Mouse (Mus musculus) splenic B cell, adult 2 months (primary cell): ENCODE measurements around the gene Apbb1.

ENCODE experiments used
- DNase-seq: peaks from one replicate; pipeline ENCODE4 v3.0.0-alpha.2; 2011; ENCODE audit warnings: low read depth, low spot score
- H3K27me3 ChIP-seq: 2 replicates; pipeline ENCODE4 v1.6.1; 2012; ENCODE audit warnings: mild to moderate bottlenecking, low read length, moderate library complexity, mixed read lengths; ENCODE audit not compliant: control insufficient read depth, poor library complexity, insufficient read depth, severe bottlenecking
- H3K36me3 ChIP-seq: 2 replicates; pipeline ENCODE4 v1.6.1; 2012; ENCODE audit warnings: mild to moderate bottlenecking, low read length, moderate library complexity, mixed read lengths; ENCODE audit not compliant: control insufficient read depth, poor library complexity, insufficient read depth, severe bottlenecking

The Apbb1 gene

GRCm38 (mm10) chr7:105581959-105582358, 506 bp upstream of the Apbb1 start:
- Histone ChIP-seq H3K36me3 (no peaks in the 10 kb centered on the region), H3K27me3 (no peaks in the 10 kb centered on the region)
- DNase-seq, result no peak

- DNase-seq, result no peak
- H3K27me3 ChIP-seq, result no peaks in the 10 kb centered on the region
- no peaks in the 10 kb centered on the region for H3K36me3 ChIP-seq
Measured at GRCm38 (mm10) chr7:105580627-105581089, 795 bp downstream of the Apbb1 start.

DNA sequence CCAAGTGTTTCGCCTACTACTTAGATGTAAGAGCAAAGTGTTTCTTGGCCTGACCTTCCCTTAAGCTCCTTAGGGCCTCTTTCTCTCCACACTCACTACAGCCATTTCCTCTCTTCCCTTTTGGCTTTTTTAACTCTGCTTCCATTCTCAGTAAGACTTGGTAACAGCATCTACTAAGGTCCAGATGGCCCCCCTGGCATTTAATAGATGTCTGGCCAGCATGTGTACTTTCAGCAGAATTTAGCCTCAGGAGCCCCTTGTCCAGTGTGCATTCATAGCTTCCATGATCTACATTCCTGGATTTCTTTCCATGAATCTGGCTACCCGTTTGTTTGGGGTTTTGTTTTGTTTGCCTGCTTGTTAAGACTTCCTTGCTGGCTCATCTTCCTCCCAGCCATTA, 3.0 kb downstream of the Apbb1 start:
- no peaks in the 10 kb centered on the region for H3K36me3 ChIP-seq
- no peaks in the 10 kb centered on the region for H3K27me3 ChIP-seq
- no peak for DNase-seq

- DNase-seq, result no peak
- no peaks in the 10 kb centered on the region for H3K36me3 ChIP-seq
- no peaks in the 10 kb centered on the region for H3K27me3 ChIP-seq
Measured at GRCm38 (mm10) chr7:105577377-105577871, 4.0 kb downstream of the Apbb1 start.

DNA sequence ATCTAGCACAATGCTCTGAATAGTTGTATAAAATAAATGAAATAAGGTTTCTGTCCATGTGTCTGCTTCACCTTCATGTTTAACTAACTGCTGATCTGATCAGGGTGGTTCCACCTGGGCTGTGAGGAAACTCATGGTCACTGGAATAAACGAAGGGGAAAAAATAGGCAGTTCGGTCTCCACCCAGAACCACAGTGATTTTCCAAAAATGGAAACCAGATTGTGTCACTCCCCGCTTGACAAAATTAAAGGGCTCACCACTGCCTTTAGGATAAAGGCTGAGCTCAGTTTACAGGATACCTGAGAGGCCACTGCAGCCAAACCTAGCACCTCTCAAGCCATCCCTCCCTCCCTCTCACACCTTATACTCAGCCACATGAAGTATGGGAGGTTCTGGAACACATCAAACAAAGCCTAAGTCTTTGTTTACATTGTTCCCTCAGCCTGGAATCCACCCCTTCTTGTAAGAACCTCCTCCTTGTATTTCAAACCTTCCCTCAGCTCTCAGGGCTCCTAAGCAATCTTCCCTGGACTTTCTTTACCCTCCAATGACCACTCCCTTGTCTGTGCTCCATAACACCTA, 5.2 kb downstream of the Apbb1 start:
- DNase-seq, result no peak
- H3K36me3 ChIP-seq, result no peaks in the 10 kb centered on the region
- H3K27me3 ChIP-seq, result no peaks in the 10 kb centered on the region

DNA sequence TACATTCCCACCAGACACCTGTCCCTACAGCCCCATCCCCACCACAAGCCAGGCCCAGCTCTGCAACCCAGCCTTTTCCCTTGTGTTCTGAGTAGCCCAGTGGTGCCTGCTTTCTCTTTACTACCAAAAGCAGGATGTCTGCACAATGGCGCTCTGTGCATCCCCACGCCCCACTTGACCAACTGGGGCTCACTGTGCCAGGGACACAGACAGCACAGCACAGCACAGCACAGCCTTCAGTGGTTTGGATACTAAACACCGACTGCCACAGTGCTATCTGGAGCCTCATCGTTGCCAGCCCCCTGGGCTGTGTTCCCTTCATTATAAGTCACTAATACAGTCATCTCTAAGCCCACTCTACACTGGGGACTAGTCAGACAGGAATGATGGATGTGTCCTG, 6.9 kb downstream of the Apbb1 start:
- H3K27me3 ChIP-seq, result no peaks in the 10 kb centered on the region
- no peaks in the 10 kb centered on the region for H3K36me3 ChIP-seq
- DNase-seq, result no peak

DNA sequence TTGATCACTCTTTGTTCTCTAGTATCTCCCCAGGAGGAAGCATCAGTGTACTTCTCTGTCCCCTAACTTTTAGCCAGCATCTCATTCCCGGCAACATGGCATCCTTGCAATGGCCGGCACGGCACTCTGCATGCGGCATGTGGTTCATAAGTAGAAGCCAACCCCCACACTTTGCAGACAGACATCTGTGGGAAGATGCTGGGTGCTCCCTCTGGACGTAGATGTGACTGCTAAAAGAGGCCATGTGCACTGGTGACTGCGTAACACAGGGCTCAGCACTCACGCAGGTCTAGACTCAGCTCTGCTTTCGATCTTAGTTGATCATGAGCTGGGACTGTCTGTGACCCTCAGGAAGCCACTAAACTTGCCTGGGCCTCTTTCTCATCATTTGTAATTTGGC, 8.5 kb downstream of the Apbb1 start:
- no peak for DNase-seq
- no peaks in the 10 kb centered on the region for H3K36me3 ChIP-seq

GRCm38 (mm10) chr7:105570756-105571155, 10.7 kb downstream of the Apbb1 start:
- Histone ChIP-seq H3K27me3 (no peaks in the 10 kb centered on the region), H3K36me3 (no peaks in the 10 kb centered on the region)
- DNase-seq, result no peak

More for the DNA sequence above, 8.5 kb downstream of the Apbb1 start:
- H3K27me3 ChIP-seq, result no peaks in the 10 kb centered on the region

GRCm38 (mm10) chr7:105569512-105570496, 11.6 kb downstream of the Apbb1 start:
- no peaks in the 10 kb centered on the region for H3K36me3 ChIP-seq
- no peak for DNase-seq
- no peaks in the 10 kb centered on the region for H3K27me3 ChIP-seq

DNA sequence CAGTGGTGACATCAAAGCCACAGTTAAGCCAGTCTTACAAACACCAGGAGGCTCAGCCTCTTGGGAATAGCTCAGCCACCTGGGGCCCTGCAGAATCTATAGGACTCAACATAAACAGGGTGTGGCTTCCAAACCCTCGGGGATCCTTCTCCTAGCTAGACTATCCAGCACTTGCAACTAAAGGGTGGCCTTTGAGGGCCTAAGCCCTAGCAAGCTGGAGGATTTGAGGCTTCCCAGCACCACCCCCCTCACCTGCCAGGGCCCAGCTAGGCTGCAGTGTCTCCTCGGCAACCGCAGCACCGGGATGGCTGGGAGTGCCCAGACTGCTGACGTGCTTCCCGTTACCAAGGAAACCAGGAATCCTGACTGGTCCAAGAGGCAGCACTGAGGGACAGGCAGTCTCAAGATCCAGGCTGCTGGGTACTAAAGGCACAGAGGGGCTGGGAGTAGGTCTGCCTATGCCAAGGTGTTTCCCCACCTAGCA, 12.4 kb downstream of the Apbb1 start:
- Histone ChIP-seq H3K27me3 (no peaks in the 10 kb centered on the region), H3K36me3 (no peaks in the 10 kb centered on the region)
- DNase-seq, result no peak

DNA sequence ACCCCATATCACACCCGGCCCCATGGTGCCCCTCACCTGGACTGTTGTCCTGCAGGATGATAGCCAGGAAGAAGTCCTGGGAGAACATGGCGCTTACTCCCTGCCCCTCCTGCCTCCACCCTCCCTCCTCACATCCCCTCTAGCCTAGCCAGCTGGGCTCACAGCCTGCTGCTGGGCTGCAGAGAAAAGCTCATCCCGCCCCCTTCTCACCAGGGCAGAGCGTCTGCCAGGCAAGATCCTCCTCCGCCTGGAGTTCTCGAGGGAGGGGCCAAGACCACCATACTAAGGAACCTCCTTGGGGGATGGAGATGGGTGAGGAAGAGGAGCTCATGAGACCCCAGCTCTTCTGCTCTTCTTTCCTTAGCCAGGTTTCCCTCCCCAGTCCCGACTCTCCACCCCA, 12.9 kb downstream of the Apbb1 start:
- Histone ChIP-seq H3K27me3 (no peaks in the 10 kb centered on the region), H3K36me3 (no peaks in the 10 kb centered on the region)
- no peak for DNase-seq

DNA sequence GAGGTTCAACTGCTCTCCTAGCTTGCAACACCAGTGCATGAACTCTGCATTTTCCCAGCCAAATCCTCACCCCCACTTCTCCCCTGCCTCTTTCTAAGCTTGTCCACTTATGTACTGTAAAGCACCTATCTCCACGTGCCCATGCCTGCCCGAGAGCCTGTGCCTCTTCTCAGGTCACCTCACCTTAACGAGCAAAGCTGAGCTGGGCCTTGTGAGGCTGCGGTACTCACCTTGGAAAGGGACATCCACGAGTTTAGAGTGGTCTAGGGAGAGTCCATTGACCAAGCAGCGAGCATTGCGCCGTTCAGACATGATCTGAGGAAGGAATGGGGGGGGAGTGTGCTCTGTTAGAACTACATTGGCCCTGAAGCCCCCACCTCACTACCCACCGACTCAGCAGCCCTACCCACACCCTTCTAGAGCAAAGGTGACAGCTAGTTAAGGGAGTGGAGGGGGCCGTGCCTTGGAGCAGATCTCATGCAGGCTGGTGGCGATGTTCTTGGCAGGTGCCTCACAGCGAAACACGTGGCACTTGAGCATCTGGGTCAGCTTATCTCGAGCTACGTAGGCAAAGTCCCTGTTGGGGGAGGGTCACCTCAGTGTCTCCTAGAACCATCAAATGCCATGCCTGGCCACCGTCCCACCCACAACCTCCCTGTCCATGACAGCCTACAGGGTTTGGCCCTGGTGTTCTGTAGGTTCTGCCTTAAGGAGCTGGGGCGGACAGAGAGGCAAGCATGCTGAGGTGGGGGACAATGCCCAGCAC, 16.2 kb downstream of the Apbb1 start:
- Histone ChIP-seq H3K36me3 (no peaks in the 10 kb centered on the region), H3K27me3 (no peaks in the 10 kb centered on the region)
- no peak for DNase-seq

DNA sequence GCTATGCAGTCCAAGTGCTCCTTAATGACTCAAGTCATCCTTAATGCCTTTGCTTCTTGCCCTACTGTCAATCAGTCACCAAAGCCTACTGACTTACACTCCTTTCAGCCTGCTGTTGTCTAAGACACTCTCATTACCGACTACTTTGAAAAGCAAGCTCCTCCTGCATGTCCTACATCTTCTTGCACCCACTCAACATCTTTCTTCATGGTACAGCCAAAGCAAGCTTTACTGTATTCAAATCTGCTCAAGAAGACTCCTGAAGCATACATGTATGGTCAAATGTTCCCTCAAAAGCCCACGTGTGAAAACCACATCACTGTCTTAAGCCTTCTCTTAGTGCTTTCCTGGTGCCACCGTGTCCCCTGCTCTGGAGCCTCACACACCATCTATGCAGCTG, 18.1 kb downstream of the Apbb1 start:
- no peak for DNase-seq
- no peaks in the 10 kb centered on the region for H3K36me3 ChIP-seq
- H3K27me3 ChIP-seq, result no peaks in the 10 kb centered on the region

DNA sequence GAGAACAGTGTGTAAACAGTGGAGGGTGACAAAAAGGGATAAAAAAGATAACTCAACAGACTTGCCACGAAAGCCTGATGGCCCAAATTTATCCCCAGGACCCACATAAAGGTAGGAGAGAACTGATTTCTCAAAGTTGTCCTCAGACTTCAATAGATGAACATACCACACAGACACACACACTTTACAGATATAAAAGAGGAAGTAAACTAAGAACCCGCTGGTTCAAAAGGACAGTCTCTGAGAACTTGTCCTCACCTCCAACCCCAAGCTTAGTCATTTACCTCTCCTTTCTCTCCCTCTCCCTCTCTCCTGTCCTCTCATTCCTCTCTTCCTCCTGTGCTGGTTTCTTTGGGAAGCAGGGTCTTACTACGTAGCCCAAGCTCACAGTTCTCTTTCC, 19.1 kb downstream of the Apbb1 start:
- no peak for DNase-seq
- H3K27me3 ChIP-seq, result no peaks in the 10 kb centered on the region
- no peaks in the 10 kb centered on the region for H3K36me3 ChIP-seq
